Mouse (Mus musculus) testis, adult 2 months (tissue): ENCODE results near the gene Akt3.

Source experiments
- CTCF ChIP-seq: fragments of 200-500 bp; IDR thresholded peaks from 2 replicates; pipeline ENCODE4 v1.5.1; 2012; ENCODE audit warnings: low read depth, mild to moderate bottlenecking, inconsistent platforms, low read length, moderate library complexity; ENCODE audit not compliant: control insufficient read depth, insufficient read depth, insufficient replicate concordance
- POLR2A ChIP-seq: fragments of 200-500 bp; IDR thresholded peaks from 2 replicates; pipeline ENCODE4 v1.6.1; 2012; ENCODE audit warnings: low read depth, mild to moderate bottlenecking, inconsistent platforms, low read length, moderate library complexity; ENCODE audit not compliant: control insufficient read depth

- TF ChIP-seq CTCF: no peak
- TF ChIP-seq POLR2A: no peak
Observed at GRCm38 (mm10) chr1:177065732-177066131, 192.3 kb downstream of the Akt3 start.
